Mouse (Mus musculus) midbrain, postnatal 0 days (tissue): ENCODE results near the gene Rap1gap. TPM values are rescaled to one million over a fixed set of nuclear protein-coding genes. Genes with fewer than 3 reads are reported as not detected.

ENCODE experiments used
- ATAC-seq: fragments of 200-750 bp; cut with Nextera tagmentation; 2 replicates; pipeline ENCODE4 v1.8.0; 2017; ENCODE audit warnings: moderate number of reproducible peaks, mild to moderate bottlenecking, moderate TSS enrichment, moderate library complexity; ENCODE audit not compliant: low FRiP score
- DNase-seq: peaks from one replicate; pipeline ENCODE4 v3.0.0-alpha.2; 2015; ENCODE audit warnings: low spot score
- H3K27ac ChIP-seq: fragments of 300-500 bp; sonication (generic); 2 replicates; pipeline ENCODE4 v1.5.1; 2014; ENCODE audit warnings: low read depth, mild to moderate bottlenecking, low read length, mixed read lengths
- H3K27me3 ChIP-seq: fragments of 300-500 bp; sonication (generic); 2 replicates; pipeline ENCODE4 v1.6.1; 2014; ENCODE audit warnings: low read length, control low read depth, mixed read lengths; ENCODE audit not compliant: insufficient read depth
- H3K36me3 ChIP-seq: fragments of 300-500 bp; sonication (generic); 2 replicates; pipeline ENCODE4 v1.6.1; 2014; ENCODE audit warnings: low read length, control low read depth, mixed read lengths; ENCODE audit not compliant: insufficient read depth
- H3K4me1 ChIP-seq: fragments of 300-500 bp; sonication (generic); 2 replicates; pipeline ENCODE4 v1.6.1; 2014; ENCODE audit warnings: mild to moderate bottlenecking, control low read depth, antibody characterized with exemption, low read length, mixed read lengths; ENCODE audit not compliant: insufficient read depth
- H3K4me2 ChIP-seq: fragments of 300-500 bp; sonication (generic); 2 replicates; pipeline ENCODE4 v1.6.1; 2014; ENCODE audit warnings: low read depth, mild to moderate bottlenecking, low read length, mixed read lengths; ENCODE audit not compliant: poor library complexity, severe bottlenecking
- H3K4me3 ChIP-seq: fragments of 300-500 bp; sonication (generic); 2 replicates; pipeline ENCODE4 v1.5.1; 2014; ENCODE audit warnings: low read depth, mild to moderate bottlenecking, low read length, moderate library complexity
- H3K9ac ChIP-seq: fragments of 300-500 bp; sonication (generic); replicated peaks from 2 replicates; pipeline ENCODE4 v1.6.1; 2014; ENCODE audit warnings: mild to moderate bottlenecking, low read length, moderate library complexity, mixed read lengths; ENCODE audit not compliant: poor library complexity, severe bottlenecking
- H3K9me3 ChIP-seq: fragments of 300-500 bp; sonication (generic); 2 replicates; pipeline ENCODE4 v1.6.1; 2016; ENCODE audit warnings: low read length, control low read depth
- CTCF ChIP-seq: IDR thresholded peaks from 2 replicates; pipeline ENCODE4 v1.5.1; 2016; ENCODE audit warnings: antibody characterized with exemption, mild to moderate bottlenecking
- WGBS: fragments of 180-500 bp; shearing (Covaris S2); extraction: QIAGEN DNeasy Blood & Tissue Kit; methylation state at CpG from one replicate; pipeline ENCODE4 v1.1.7; 2014; 5-methylcytosine and 5-hydroxymethylcytosine counted together
- polyA plus RNA-seq: library from polyadenylated mRNA; unstranded; fragments of >200 nt; fragmentation: Nextera tagmentation; extraction: Ambion mirVana; gene quantifications from 2 replicates; pipeline ENCODE4 v1.2.1, GENCODE M21; 2015
- total RNA-seq: library from RNA; depleted of rRNA; stranded (reverse); fragments of >200 nt; gene quantifications from 2 replicates; pipeline ENCODE4 v1.2.3, GENCODE M21; 2014; rRNA removed

Rap1gap gene
- total and polyA plus RNA-seq, 2 experiments from 2014 or later, result 115 to 270 TPM

- WGBS, result 91% methylated on average over 6 of the region's 6 CpGs
- no peak for DNase-seq
- Histone ChIP-seq H3K9ac (no peak overlapping the region), H3K4me3 (no peak overlapping the region), H3K4me2 (no peak overlapping the region), H3K36me3 (no peaks in the 10 kb centered on the region), H3K27ac (no peak overlapping the region), H3K9me3 (no peaks in the 10 kb centered on the region), H3K27me3 (no peaks in the 10 kb centered on the region), H3K4me1 (no peaks in the 10 kb centered on the region)
- no peak for TF ChIP-seq CTCF
- ATAC-seq, result no peak
Measured at GRCm38 (mm10) chr4:137774505-137774904, 110.0 kb downstream of the Rap1gap start.

DNA sequence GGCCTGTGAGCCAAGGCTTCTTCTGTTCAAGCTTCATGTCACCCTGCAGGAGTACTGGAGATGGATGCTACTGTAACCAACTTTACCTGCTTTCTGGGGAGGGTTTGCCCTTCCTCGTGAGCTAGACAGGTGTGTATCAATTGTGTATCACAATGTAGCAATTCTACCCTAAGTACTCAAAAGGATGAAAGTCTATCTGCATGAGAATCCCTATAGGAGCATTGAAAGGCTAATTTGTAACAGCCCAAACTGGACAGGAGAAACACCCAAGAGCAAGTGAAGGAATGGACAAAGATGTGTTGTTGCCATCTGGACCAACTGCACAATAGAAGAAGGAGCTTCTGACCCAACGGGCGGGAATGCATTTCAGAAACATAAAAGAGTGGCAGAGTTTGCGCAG lies 113.3 kb downstream of the Rap1gap start:
- DNase-seq, result no peak
- no peaks in the 10 kb centered on the region for H3K27me3 ChIP-seq
- TF ChIP-seq CTCF, result no peak
- H3K4me1 ChIP-seq, result no peaks in the 10 kb centered on the region
- H3K9me3 ChIP-seq, result no peaks in the 10 kb centered on the region
- no peaks in the 10 kb centered on the region for H3K36me3 ChIP-seq
- no peak for ATAC-seq
- H3K4me2 ChIP-seq, result no peak overlapping the region
- H3K4me3 ChIP-seq, result no peak overlapping the region
- no peak overlapping the region for H3K9ac ChIP-seq
- WGBS, result 78% methylated on average over 4 of the region's 4 CpGs
- H3K27ac ChIP-seq, result no peak overlapping the region

DNA sequence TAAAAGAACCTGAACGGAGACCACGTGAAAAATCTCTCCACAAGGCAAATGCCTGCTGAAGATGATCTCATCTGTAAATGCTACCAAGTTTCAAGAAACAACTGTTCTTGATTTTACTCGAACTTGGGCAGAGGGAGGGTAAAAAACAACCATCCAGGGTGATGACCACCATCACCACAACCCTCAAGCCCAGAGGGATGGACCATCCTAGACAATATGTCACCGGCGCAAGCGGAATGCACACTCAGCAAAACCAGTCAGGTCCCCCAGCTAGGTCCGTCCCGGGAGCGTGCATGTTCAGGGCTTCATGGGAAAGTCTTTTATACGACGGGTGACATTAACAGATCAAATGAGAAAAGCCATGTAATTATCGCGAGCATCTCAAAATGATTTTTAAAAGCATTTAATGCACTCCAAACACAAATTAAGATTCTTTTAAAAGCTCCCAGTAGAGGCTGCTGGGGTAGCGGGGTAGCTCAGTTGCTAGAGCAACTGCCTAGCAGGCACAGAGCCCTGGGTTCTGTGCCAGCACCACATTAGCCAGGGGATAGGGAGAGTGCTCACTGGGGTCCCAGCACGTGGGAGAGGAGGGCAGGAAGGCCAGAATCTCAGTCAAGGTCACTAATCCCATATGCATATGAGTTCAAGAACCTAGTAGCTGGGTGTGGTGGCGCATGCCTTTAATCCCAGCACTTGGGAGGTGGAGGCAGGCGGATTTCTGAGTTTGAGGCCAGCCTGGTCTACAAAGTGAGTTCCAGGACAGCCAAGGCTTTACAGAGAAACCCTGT lies 114.1 kb downstream of the Rap1gap start:
- Histone ChIP-seq H3K36me3 (no peaks in the 10 kb centered on the region), H3K9ac (no peak overlapping the region), H3K27me3 (no peaks in the 10 kb centered on the region), H3K4me3 (no peak overlapping the region), H3K27ac (no peak overlapping the region), H3K4me2 (no peak overlapping the region), H3K4me1 (no peaks in the 10 kb centered on the region), H3K9me3 (no peaks in the 10 kb centered on the region)
- TF ChIP-seq CTCF, result no peak
- no peak for ATAC-seq
- 77% methylated on average over 17 of the region's 17 CpGs for WGBS
- DNase-seq, result no peak

Other genes with a start within 250 kb of the Rap1gap start
- not detected in 2 replicates for gene Cela3b, start 234.2 kb upstream of the Rap1gap start, total RNA-seq
- gene Cela3b, start 234.2 kb upstream of the Rap1gap start, polyA plus RNA-seq, result not detected in 2 replicates
- not detected in 2 replicates for gene 1700013G24Rik, start 211.4 kb upstream of the Rap1gap start, total RNA-seq
- not detected in 2 replicates for gene 1700013G24Rik, start 211.4 kb upstream of the Rap1gap start, polyA plus RNA-seq
- gene Hspg2, start 196.0 kb upstream of the Rap1gap start, total RNA-seq, result 26.1 and 30.5 TPM in 2 replicates
- 1.4 and 2.2 TPM in 2 replicates for gene Hspg2, start 196.0 kb upstream of the Rap1gap start, polyA plus RNA-seq
- gene Ldlrad2, start 90.2 kb upstream of the Rap1gap start, total RNA-seq, result not detected in 2 replicates
- 0.70 TPM in 1 of 2 replicates, not detected in the other for gene Ldlrad2, start 90.2 kb upstream of the Rap1gap start, polyA plus RNA-seq
- 70.8 and 98.7 TPM in 2 replicates for gene Usp48, start 71.0 kb upstream of the Rap1gap start, total RNA-seq
- gene Usp48, start 71.0 kb upstream of the Rap1gap start, polyA plus RNA-seq, result 37.0 and 40.9 TPM in 2 replicates
- 14.3 and 17.9 TPM in 2 replicates for gene Alpl, start 131.7 kb downstream of the Rap1gap start, total RNA-seq
- gene Alpl, start 131.7 kb downstream of the Rap1gap start, polyA plus RNA-seq, result 16.1 and 19.1 TPM in 2 replicates
- gene Ece1, start 197.5 kb downstream of the Rap1gap start, total RNA-seq, result 36.3 and 51.9 TPM in 2 replicates
- gene Ece1, start 197.5 kb downstream of the Rap1gap start, polyA plus RNA-seq, result 23.2 and 23.7 TPM in 2 replicates